Mouse (Mus musculus): Measurements from ENCODE around the gene Ccl20.

Ccl20 gene

GRCm38 (mm10) chr1:83141510-83141909, 24.9 kb downstream of the Ccl20 start:
- no peak for DNase-seq

- DNase-seq, result no peak
Measured at GRCm38 (mm10) chr1:83142055-83142454, 25.5 kb downstream of the Ccl20 start.

- DNase-seq, result no peak
Measured at GRCm38 (mm10) chr1:83146547-83146946, 30.0 kb downstream of the Ccl20 start.

- DNase-seq, result no peak
Measured at GRCm38 (mm10) chr1:83150227-83150626, 33.7 kb downstream of the Ccl20 start.

- no peak for DNase-seq
Measured at GRCm38 (mm10) chr1:83152961-83153360, 36.4 kb downstream of the Ccl20 start.

- DNase-seq, result no peak
Measured at GRCm38 (mm10) chr1:83156876-83157275, 40.3 kb downstream of the Ccl20 start.

GRCm38 (mm10) chr1:83159603-83160002, 43.0 kb downstream of the Ccl20 start, which contains the start of gene Daw1:
Daw1 (plus strand) TSS chr1:83159752.
- no peak for DNase-seq

- no peak for DNase-seq
Measured at GRCm38 (mm10) chr1:83161658-83162057, 45.1 kb downstream of the Ccl20 start.

- DNase-seq, result no peak
Measured at GRCm38 (mm10) chr1:83164027-83164426, 47.5 kb downstream of the Ccl20 start.
